Mouse (Mus musculus) forebrain, embryonic 11.5 days (tissue): ENCODE results near the gene Cemip. TPM values are rescaled to one million over a fixed set of nuclear protein-coding genes. Genes with fewer than 3 reads are reported as not detected.

Experiments
- ATAC-seq: fragments of 200-750 bp; cut with Nextera tagmentation; replicated peaks from 2 replicates; pipeline ENCODE4 v1.8.0; 2017; ENCODE audit warnings: moderate TSS enrichment; ENCODE audit not compliant: low FRiP score
- DNase-seq: peaks from one replicate; pipeline ENCODE4 v3.0.0-alpha.2; 2017; ENCODE audit warnings: low spot score
- H3K27ac ChIP-seq: fragments of 300-500 bp; sonication (generic); 2 replicates; pipeline ENCODE4 v1.5.1; 2014; ENCODE audit warnings: low read depth, low read length
- H3K27me3 ChIP-seq: fragments of 300-500 bp; sonication (generic); 2 replicates; pipeline ENCODE4 v1.6.1; 2014; ENCODE audit warnings: mild to moderate bottlenecking, low read length, mixed read lengths; ENCODE audit not compliant: control insufficient read depth, insufficient read depth
- H3K36me3 ChIP-seq: fragments of 300-500 bp; sonication (generic); 2 replicates; pipeline ENCODE4 v1.6.1; 2014; ENCODE audit warnings: mild to moderate bottlenecking, low read length, moderate library complexity, mixed read lengths; ENCODE audit not compliant: control insufficient read depth, insufficient read depth
- H3K4me1 ChIP-seq: fragments of 300-500 bp; sonication (generic); replicated peaks from 2 replicates; pipeline ENCODE4 v1.6.1; 2014; ENCODE audit warnings: low read length, mixed read lengths; ENCODE audit not compliant: control insufficient read depth, insufficient read depth
- H3K4me2 ChIP-seq: fragments of 300-500 bp; sonication (generic); 2 replicates; pipeline ENCODE4 v1.6.1; 2014; ENCODE audit warnings: low read depth, mild to moderate bottlenecking, low read length, moderate library complexity, mixed read lengths; ENCODE audit not compliant: severe bottlenecking
- H3K4me3 ChIP-seq: fragments of 300-500 bp; sonication (generic); 2 replicates; pipeline ENCODE4 v1.5.1; 2014; ENCODE audit warnings: low read depth, low read length
- H3K9ac ChIP-seq: fragments of 300-500 bp; sonication (generic); 2 replicates; pipeline ENCODE4 v1.6.1; 2014; ENCODE audit warnings: low read length
- H3K9me3 ChIP-seq: fragments of 300-500 bp; sonication (generic); 2 replicates; pipeline ENCODE4 v1.6.1; 2016; ENCODE audit warnings: low read length, mixed read lengths; ENCODE audit not compliant: control insufficient read depth
- WGBS: fragments of 180-500 bp; shearing (Covaris S2); extraction: QIAGEN DNeasy Blood & Tissue Kit; methylation state at CpG from one replicate; pipeline ENCODE4 v1.1.7; 2014; 5-methylcytosine and 5-hydroxymethylcytosine counted together
- polyA plus RNA-seq: library from polyadenylated mRNA; unstranded; fragments of >200 nt; fragmentation: Nextera tagmentation; extraction: Ambion mirVana; gene quantifications from 2 replicates; pipeline ENCODE4 v1.2.1, GENCODE M21; 2014

Gene Cemip
- polyA plus RNA-seq, 1 experiment from 2014 or later = 0.94 TPM

DNA sequence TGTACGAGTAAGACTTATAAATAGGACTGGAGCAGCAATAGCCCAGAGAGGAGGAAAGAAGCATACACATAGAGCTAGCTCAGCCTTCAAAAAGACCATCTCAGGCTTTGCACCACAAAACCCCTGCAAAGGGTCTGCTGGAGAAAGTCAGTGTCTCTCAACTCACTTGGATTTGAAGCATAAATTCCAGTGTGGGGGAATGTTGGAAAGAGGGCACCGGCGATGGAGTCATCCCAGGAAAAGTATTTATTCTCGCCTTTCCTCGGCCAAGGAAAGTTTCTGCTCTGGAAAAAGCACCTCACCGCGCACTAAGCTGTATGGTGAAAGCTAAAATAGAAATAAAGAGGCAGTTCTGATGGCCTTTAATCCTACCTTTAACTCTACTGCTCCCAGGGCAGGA is 32.4 kb downstream of the Cemip start:
- no peaks in the 10 kb centered on the region for H3K36me3 ChIP-seq
- DNase-seq (no peak), ATAC-seq (no peak)
- H3K9ac ChIP-seq = no peak overlapping the region
- H3K4me2 ChIP-seq = no peak overlapping the region
- no peak overlapping the region for H3K27ac ChIP-seq
- 93% methylated on average over 7 of the region's 7 CpGs for WGBS
- no peaks in the 10 kb centered on the region for H3K27me3 ChIP-seq
- H3K4me1 ChIP-seq = no peaks in the 10 kb centered on the region
- H3K9me3 ChIP-seq = no peaks in the 10 kb centered on the region
- no peak overlapping the region for H3K4me3 ChIP-seq

DNA sequence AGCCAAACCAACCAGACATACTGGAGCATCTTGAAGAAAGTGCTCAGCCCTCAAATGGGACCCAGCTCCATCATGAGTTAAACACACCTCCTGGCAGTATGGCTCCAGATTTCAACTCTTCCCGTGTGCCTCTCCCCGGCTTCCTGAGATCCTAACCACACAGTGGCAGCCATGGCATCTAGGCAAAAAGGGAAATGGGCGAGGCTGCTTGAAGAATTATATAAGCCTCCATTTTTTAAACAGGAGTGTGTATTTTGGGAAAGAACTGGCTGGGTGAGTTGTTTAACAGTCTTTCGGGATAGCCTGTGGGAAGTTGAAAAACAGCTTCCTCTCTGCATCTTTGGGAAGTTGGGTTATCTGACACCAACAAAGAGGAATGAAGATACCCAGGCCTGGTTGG is 34.9 kb downstream of the Cemip start:
- DNase-seq (no peak), ATAC-seq (no peak)
- no peak overlapping the region for H3K4me2 ChIP-seq
- no peak overlapping the region for H3K4me3 ChIP-seq
- no peaks in the 10 kb centered on the region for H3K36me3 ChIP-seq
- no peak overlapping the region for H3K9ac ChIP-seq
- no peaks in the 10 kb centered on the region for H3K4me1 ChIP-seq
- H3K27ac ChIP-seq = no peak overlapping the region
- no peaks in the 10 kb centered on the region for H3K27me3 ChIP-seq
- H3K9me3 ChIP-seq = no peaks in the 10 kb centered on the region
- 89% methylated on average over 4 of the region's 4 CpGs for WGBS

- H3K36me3 ChIP-seq = no peaks in the 10 kb centered on the region
- H3K4me2 ChIP-seq = no peak overlapping the region
- H3K9me3 ChIP-seq = no peaks in the 10 kb centered on the region
- WGBS = 79% methylated on average over 4 of the region's 4 CpGs
- ATAC-seq (no peak), DNase-seq (no peak)
- no peaks in the 10 kb centered on the region for H3K27me3 ChIP-seq
- no peak overlapping the region for H3K4me3 ChIP-seq
- no peaks in the 10 kb centered on the region for H3K4me1 ChIP-seq
- H3K9ac ChIP-seq = no peak overlapping the region
- no peak overlapping the region for H3K27ac ChIP-seq
These were observed 40.8 kb downstream of the Cemip start for GRCm38 (mm10) chr7:84045546-84045945.

GRCm38 (mm10) chr7:84044581-84045290 is 41.6 kb downstream of the Cemip start:
- no peak overlapping the region for H3K9ac ChIP-seq
- no peak overlapping the region for H3K4me3 ChIP-seq
- H3K4me2 ChIP-seq = no peak overlapping the region
- 83% methylated on average over 4 of the region's 4 CpGs for WGBS
- ATAC-seq (no peak), DNase-seq (no peak)
- H3K36me3 ChIP-seq = no peaks in the 10 kb centered on the region
- no peaks in the 10 kb centered on the region for H3K9me3 ChIP-seq
- no peaks in the 10 kb centered on the region for H3K27me3 ChIP-seq
- H3K27ac ChIP-seq = no peak overlapping the region
- H3K4me1 ChIP-seq = no peaks in the 10 kb centered on the region

- no peak overlapping the region for H3K4me2 ChIP-seq
- DNase-seq (no peak), ATAC-seq (no peak)
- no peak overlapping the region for H3K27ac ChIP-seq
- H3K27me3 ChIP-seq = no peaks in the 10 kb centered on the region
- H3K36me3 ChIP-seq = no peaks in the 10 kb centered on the region
- no peaks in the 10 kb centered on the region for H3K4me1 ChIP-seq
- H3K4me3 ChIP-seq = no peak overlapping the region
- no peaks in the 10 kb centered on the region for H3K9me3 ChIP-seq
- WGBS = 67% methylated on average over 1 of the region's 1 CpGs
- no peak overlapping the region for H3K9ac ChIP-seq
These were observed 43.6 kb downstream of the Cemip start for GRCm38 (mm10) chr7:84042726-84043125.

DNA sequence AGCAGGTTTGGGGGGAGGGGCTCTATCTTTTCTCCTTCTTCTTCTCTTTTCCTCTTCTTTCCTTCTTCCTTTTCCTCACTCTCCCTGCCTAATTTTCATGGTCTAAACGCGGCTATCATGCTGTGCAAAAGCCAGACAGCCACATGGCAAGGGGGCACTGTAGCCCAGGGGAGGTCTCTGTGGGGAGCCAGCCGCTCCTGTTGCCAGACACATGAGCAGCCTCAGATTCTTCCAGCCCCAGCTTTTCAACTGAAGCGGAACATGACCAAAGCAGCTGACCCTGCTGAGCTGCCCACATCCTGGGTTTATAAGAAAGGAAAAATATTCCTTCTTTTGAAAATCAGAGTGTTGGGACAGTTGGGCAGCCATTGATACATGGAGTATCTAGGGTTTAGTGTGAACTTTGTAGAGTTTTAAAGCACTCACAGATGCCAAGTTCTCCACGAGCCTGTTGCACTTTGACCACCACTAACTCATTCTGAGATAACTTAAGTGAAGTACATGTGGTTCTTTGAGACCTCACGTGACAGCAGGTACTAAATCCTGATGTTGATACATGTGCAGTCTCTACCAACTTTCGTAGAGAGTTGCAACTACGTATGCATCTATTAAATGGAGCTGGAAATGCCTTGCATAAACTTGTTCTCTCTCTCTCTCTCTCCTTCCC is 46.3 kb downstream of the Cemip start:
- Histone ChIP-seq H3K27ac (no peak overlapping the region), H3K36me3 (no peaks in the 10 kb centered on the region), H3K9me3 (no peaks in the 10 kb centered on the region), H3K4me1 (no peaks in the 10 kb centered on the region), H3K9ac (no peak overlapping the region), H3K27me3 (no peaks in the 10 kb centered on the region), H3K4me3 (no peak overlapping the region), H3K4me2 (no peak overlapping the region)
- 75% methylated on average over 8 of the region's 8 CpGs for WGBS
- ATAC-seq = no peak
- no peak for DNase-seq

DNA sequence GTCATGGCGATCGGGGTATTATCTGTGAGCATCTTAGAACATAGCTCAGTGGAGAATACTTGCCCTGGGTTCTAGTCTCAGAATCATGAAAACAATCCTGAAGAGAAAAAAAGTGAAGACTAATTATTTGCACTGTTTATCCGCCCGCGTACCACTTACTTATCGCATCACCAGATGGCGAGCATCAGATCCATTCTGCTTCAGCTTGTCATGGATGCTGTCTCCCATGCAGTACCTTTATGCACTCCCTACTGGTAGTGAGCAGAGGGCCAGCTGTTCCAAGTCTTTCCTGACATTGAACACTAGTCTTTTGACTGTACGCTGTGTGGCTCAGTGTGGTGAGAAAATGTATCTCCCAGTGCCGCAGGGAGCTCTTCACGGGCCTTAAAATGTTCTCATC is 47.7 kb downstream of the Cemip start:
- H3K27me3 ChIP-seq = no peaks in the 10 kb centered on the region
- no peak overlapping the region for H3K27ac ChIP-seq
- H3K4me1 ChIP-seq = no peaks in the 10 kb centered on the region
- ATAC-seq (no peak), DNase-seq (no peak)
- no peak overlapping the region for H3K9ac ChIP-seq
- H3K4me3 ChIP-seq = no peak overlapping the region
- WGBS = 95% methylated on average over 10 of the region's 10 CpGs
- no peak overlapping the region for H3K4me2 ChIP-seq
- no peaks in the 10 kb centered on the region for H3K36me3 ChIP-seq
- H3K9me3 ChIP-seq = no peaks in the 10 kb centered on the region

GRCm38 (mm10) chr7:84032831-84033230 is 53.5 kb downstream of the Cemip start:
- H3K9ac ChIP-seq = no peak overlapping the region
- no peak overlapping the region for H3K4me3 ChIP-seq
- DNase-seq (no peak), ATAC-seq (no peak)
- no peak overlapping the region for H3K4me2 ChIP-seq
- H3K9me3 ChIP-seq = no peaks in the 10 kb centered on the region
- no peak overlapping the region for H3K27ac ChIP-seq
- no peaks in the 10 kb centered on the region for H3K4me1 ChIP-seq
- H3K36me3 ChIP-seq = no peaks in the 10 kb centered on the region
- WGBS = 88% methylated on average over 1 of the region's 1 CpGs
- no peaks in the 10 kb centered on the region for H3K27me3 ChIP-seq
